Mouse (Mus musculus) gastrocnemius, adult 8-10 months (tissue): ENCODE measurements around the gene Arap2. TPM values are rescaled to one million over a fixed set of nuclear protein-coding genes. Genes with fewer than 3 reads are reported as not detected.
"Not testable (repeated sequence)": the region's sequence is repeated elsewhere in the genome, so short reads cannot be mapped to it uniquely, and the experiment has no call there.

Source experiments
- DNase-seq, 2 experiments: peaks; one replicate each; pipeline ENCODE4 v3.0.0; 2022; ENCODE audit warnings: low spot score in 2 of 2
- total RNA-seq, 4 experiments: library from RNA; stranded (reverse); gene quantifications; 2 replicates each; pipeline ENCODE4 v1.2.4; 2022

Gene Arap2
- total RNA-seq, 4 experiments from 2014 or later, result 0.67 to 1.5 (median 0.77) TPM

DNA sequence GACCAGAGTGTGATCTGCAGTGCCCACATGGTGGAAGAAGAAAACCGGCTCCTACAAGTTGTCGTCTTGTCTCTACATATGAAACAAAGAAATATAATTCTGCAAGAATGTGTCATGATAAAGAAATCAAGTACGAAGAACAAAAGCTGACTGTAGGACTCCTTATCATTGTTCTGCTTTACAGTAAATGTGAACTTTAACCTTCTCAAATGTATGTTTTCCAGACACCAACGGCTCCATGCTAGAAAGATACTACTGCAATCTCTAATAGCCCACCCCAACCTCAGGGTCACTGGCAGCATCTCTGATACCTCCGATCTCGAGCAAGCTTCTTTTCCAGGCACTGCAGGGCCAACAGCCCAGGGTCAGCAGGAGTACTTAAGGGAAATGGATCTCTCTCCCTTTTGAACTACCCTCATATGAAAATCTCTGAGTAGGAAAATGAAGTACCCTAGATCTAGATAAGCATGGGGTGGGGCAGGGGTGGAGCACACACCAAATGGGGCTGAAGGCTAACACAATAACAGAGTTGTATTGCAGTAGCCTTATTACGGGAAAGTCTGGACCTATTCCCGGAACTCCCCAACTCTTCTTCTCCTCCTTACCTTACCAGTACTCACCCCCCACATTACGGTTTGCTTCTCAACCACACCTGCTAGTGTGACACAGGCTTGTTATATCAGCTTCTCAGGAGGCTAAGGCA, 22.6 kb downstream of the Arap2 start:
- no peak for DNase-seq

GRCm38 (mm10) chr5:62739451-62740415, 26.2 kb downstream of the Arap2 start:
- no peak for DNase-seq

GRCm38 (mm10) chr5:62730573-62730972, 35.4 kb downstream of the Arap2 start:
- not testable (repeated sequence) for DNase-seq

- no peak for DNase-seq
Observed at GRCm38 (mm10) chr5:62725551-62725950, 40.4 kb downstream of the Arap2 start.

- no peak for DNase-seq
Observed at GRCm38 (mm10) chr5:62723261-62724105, 42.5 kb downstream of the Arap2 start.

- DNase-seq, result no peak
Observed at GRCm38 (mm10) chr5:62716468-62716867, 49.5 kb downstream of the Arap2 start.

DNA sequence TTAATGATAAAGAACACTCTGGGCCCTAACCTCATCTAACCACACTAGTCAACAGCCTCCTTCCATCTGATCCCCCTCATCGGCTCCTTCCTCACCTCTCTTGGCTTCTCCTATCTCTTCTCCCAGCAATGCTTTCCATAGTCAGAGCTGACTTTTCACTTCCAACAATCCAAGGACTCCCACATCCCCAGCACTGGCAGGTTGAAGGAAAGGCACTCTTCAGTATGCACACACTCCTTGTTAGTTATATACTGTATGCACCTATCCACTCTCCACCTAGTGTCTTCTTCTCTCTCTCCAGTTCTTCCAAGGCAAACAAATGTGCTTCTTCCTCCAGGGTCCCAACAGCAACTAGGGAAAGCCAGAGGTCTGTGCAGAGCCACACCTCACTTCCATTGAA, 50.0 kb downstream of the Arap2 start:
- no peak for DNase-seq

DNA sequence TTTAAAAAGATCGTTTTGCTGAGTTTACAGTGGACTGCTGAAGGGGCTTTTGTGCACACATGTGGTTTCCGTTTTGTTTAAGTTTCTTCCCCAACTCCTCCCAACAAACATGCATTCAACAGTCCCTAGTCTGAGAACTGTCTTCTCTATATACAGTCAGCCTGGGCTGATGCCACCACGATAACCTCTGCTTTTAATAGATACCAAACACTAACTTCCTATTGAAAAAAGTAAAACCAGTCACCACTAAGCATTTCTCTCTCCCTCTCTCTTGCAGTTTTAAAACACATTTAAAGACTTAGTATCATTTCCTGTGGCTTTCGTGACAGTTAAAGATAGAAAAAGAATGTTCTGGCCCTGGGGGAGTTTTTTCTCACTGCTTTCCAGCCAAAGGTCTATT, 50.5 kb downstream of the Arap2 start:
- DNase-seq, result no peak

DNA sequence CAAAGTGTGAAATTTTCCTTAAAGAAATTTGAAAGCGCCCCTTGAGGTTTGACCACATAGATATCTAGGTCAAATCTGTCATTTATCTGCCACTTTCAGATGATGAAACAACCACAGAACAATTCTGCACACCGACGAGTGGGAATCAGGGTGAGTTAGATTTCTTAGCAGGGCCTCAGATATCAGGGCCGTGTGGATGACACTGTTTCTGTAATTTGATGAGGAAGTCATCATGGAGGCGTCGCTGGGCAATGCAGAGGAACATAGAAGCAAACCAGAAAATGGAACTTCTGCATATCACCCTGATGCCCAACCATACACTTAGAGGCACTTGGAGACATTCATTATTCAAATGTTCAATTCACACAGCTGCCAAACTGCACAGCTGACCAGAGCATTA, 55.0 kb downstream of the Arap2 start:
- no peak for DNase-seq

GRCm38 (mm10) chr5:62706900-62707299, 59.1 kb downstream of the Arap2 start:
- no peak for DNase-seq

- DNase-seq, result no peak
Observed at GRCm38 (mm10) chr5:62689965-62690364, 76.0 kb downstream of the Arap2 start.

- DNase-seq, result no peak
Observed at GRCm38 (mm10) chr5:62683751-62684150, 82.2 kb downstream of the Arap2 start.

GRCm38 (mm10) chr5:62683207-62683606, 82.8 kb downstream of the Arap2 start:
- no peak for DNase-seq

GRCm38 (mm10) chr5:62677390-62677789, 88.6 kb downstream of the Arap2 start:
- no peak for DNase-seq

- DNase-seq, result no peak
Observed at GRCm38 (mm10) chr5:62672736-62673436, 93.1 kb downstream of the Arap2 start.

- DNase-seq, result no peak
Observed at GRCm38 (mm10) chr5:62665329-62665728, 100.6 kb downstream of the Arap2 start.

DNA sequence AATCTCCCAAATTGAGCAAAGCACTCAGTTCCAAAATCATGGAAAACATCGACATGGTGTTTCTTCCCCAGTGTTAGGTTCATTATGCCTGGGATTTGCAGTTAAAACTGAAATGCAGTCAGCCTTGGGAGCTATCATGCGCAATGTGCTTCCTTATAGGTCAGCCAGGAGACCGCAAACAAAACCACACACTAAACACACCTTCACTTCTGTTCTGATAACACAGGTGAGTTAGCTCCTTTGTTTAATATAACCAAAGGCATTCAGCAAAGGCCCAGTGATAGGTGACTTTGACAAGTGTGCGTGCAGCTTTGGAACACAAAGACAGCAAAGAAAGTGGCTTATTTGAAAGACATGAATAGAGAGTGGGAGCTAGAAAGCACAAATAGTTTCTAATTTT, 101.1 kb downstream of the Arap2 start:
- DNase-seq, result no peak

DNA sequence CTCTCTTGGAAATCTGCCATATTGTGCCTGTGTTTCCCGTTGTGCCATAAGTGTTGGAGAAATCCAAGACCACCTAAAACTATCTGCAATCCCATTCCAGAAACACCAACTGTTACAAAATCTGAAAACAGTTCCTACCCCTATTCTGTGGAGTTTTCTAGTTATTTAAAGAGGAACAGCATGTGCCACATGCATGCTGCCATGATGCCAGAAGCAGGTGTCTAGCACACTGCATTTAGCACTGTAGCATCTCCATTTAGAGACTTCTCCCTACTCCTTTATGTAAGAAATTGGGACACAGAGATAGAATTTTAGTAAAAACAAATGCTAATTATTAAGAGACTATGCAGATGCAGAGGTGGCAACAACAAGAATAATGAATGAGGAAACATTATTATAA, 102.8 kb downstream of the Arap2 start:
- no peak for DNase-seq

DNA sequence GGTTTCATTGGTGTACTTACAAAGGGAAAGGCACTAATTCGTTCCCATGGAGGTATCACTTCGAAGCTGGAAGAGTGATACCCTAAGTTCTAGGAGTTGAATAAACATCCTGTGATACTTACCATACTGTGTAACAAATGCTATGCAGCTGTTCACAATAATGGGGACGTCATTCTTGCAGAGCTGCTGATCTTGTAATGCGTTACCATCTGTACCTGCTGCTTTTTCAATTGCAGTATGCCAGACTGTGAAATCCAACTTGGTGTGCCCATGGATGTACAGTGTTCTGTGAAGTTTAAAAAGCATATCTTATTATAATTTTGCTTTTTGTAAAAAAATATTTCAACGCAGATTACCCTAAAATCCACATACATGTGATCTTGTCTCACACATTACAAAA, 112.0 kb downstream of the Arap2 start:
- DNase-seq, result no peak

GRCm38 (mm10) chr5:62642330-62642729, 123.6 kb downstream of the Arap2 start:
- DNase-seq, result no peak

DNA sequence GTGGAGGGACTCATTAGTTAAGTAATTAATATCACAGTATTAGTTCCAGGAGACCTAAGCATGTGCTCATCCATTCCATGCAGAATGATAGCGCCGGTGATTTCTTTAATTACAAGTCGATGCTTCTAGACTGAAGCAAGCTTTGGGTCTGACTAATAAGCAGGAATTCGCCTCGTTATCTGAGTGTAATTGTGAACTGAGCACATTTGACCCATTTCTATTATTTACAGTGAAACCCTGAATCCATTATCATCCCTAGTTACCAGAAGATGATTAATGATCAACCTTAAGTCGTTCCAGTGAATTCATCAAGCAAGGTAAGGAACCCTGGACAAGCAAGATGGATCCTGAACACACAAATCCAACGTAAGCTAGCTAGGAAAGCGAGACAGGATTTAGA, 125.5 kb downstream of the Arap2 start:
- DNase-seq, result no peak
